Mouse (Mus musculus): ENCODE results near the gene Coa7.

- TF ChIP-seq GATA1 (IDR thresholded peaks at IDR 0.05; ENCODE audit: low read length) = no peak
- TF ChIP-seq TAL1 (IDR thresholded peaks at IDR 0.05; ENCODE audit: low read length) = no peak
These were observed 1.9 kb downstream of the Coa7 start for GRCm38 (mm10) chr4:108329840-108330239.

All from erythroblast, embryonic 14.5 days (primary cell).